Mouse (Mus musculus): Measurements from ENCODE around the gene Zfp969.
"Not testable (repeated sequence)": the region's sequence is repeated elsewhere in the genome, so short reads cannot be mapped to it uniquely, and the experiment has no call there.

- TF ChIP-seq MYC (IDR thresholded peaks at IDR 0.05; ENCODE audit: low read depth, low read length); TCF12 (IDR thresholded peaks at IDR 0.05; ENCODE audit: low read depth, low read length); POLR2A (IDR thresholded peaks at IDR 0.05; ENCODE audit: control insufficient read depth in 1 of 2, insufficient read depth in 1 of 2, low read depth in 1 of 2, low read length in 2 of 2, poor library complexity in 1 of 2); MEF2A (IDR thresholded peaks at IDR 0.05; ENCODE audit: extremely low read depth, insufficient replicate concordance, low read depth, low read length, poor library complexity, severe bottlenecking); NRF1 (IDR thresholded peaks at IDR 0.05; ENCODE audit: insufficient read depth, low read depth, low read length, poor library complexity, severe bottlenecking); ZC3H11A (IDR thresholded peaks at IDR 0.05; ENCODE audit: low read depth, low read length); MAX (IDR thresholded peaks at IDR 0.05; ENCODE audit: low read length); SIN3A (IDR thresholded peaks at IDR 0.05; ENCODE audit: low read length): not testable (repeated sequence)
These were observed 37.8 kb upstream of the Zfp969 start, which contains the start of gene Gm2007 for GRCm38 (mm10) chr2:175741237-175741636.

Data from MEL (cell line).